Mouse (Mus musculus) neural tube, embryonic 14.5 days (tissue): Measurements from ENCODE around the gene Fgf7. TPM values are rescaled to one million over a fixed set of nuclear protein-coding genes. Genes with fewer than 3 reads are reported as not detected.

Source experiments
- ATAC-seq: fragments of 200-750 bp; cut with Nextera tagmentation; 2 replicates; pipeline ENCODE4 v1.8.0; 2017; ENCODE audit warnings: low read depth, mild to moderate bottlenecking, moderate TSS enrichment, moderate library complexity
- H3K27ac ChIP-seq: fragments of 300-500 bp; sonication (generic); 2 replicates; pipeline ENCODE4 v1.5.1; 2014; ENCODE audit warnings: low read depth, mild to moderate bottlenecking, control low read depth, low read length, moderate library complexity, mixed read lengths
- H3K27me3 ChIP-seq: fragments of 300-500 bp; sonication (generic); 2 replicates; pipeline ENCODE4 v1.6.1; 2014; ENCODE audit warnings: low read length; ENCODE audit not compliant: control insufficient read depth, insufficient read depth
- H3K36me3 ChIP-seq: fragments of 300-500 bp; sonication (generic); 2 replicates; pipeline ENCODE4 v1.6.1; 2014; ENCODE audit warnings: low read length, mixed read lengths; ENCODE audit not compliant: control insufficient read depth, insufficient read depth
- H3K4me1 ChIP-seq: fragments of 300-500 bp; sonication (generic); 2 replicates; pipeline ENCODE4 v1.6.1; 2014; ENCODE audit warnings: low read length; ENCODE audit not compliant: control insufficient read depth, insufficient read depth
- H3K4me2 ChIP-seq: fragments of 300-500 bp; sonication (generic); 2 replicates; pipeline ENCODE4 v1.6.1; 2014; ENCODE audit warnings: mild to moderate bottlenecking, low read depth, low read length, control low read depth
- H3K4me3 ChIP-seq: fragments of 300-500 bp; sonication (generic); 2 replicates; pipeline ENCODE4 v1.5.1; 2014; ENCODE audit warnings: low read depth, low read length, control low read depth, mixed read lengths
- H3K9ac ChIP-seq: fragments of 300-500 bp; sonication (generic); replicated peaks from 2 replicates; pipeline ENCODE4 v1.6.1; 2014; ENCODE audit warnings: low read depth, mild to moderate bottlenecking, control low read depth, low read length, mixed read lengths
- H3K9me3 ChIP-seq: fragments of 300-500 bp; sonication (generic); 2 replicates; pipeline ENCODE4 v1.6.1; 2016; ENCODE audit warnings: low read length; ENCODE audit not compliant: control insufficient read depth
- WGBS: fragments of 180-500 bp; shearing (Covaris S2); extraction: QIAGEN DNeasy Blood & Tissue Kit; methylation state at CpG from one replicate; pipeline ENCODE4 v1.1.7; 2014; 5-methylcytosine and 5-hydroxymethylcytosine counted together
- polyA plus RNA-seq: library from polyadenylated mRNA; unstranded; fragments of >200 nt; fragmentation: Nextera tagmentation; extraction: Ambion mirVana; gene quantifications from 2 replicates; pipeline ENCODE4 v1.2.1, GENCODE M21; 2014

Fgf7 gene
- polyA plus RNA-seq, 1 experiment from 2014 or later, result 1.1 TPM

- no peak overlapping the region for H3K4me3 ChIP-seq
- WGBS, result 83% methylated on average over 15 of the region's 15 CpGs
These were observed 734 bp downstream of the Fgf7 start for GRCm38 (mm10) chr2:126035013-126035770.

GRCm38 (mm10) chr2:126036121-126036520 is 1.7 kb downstream of the Fgf7 start:
- no peak overlapping the region for H3K27ac ChIP-seq
- no peak overlapping the region for H3K4me3 ChIP-seq
- 91% methylated on average over 4 of the region's 4 CpGs for WGBS
- H3K36me3 ChIP-seq, result no peaks in the 10 kb centered on the region
- ATAC-seq, result no peak
- H3K9ac ChIP-seq, result no peak overlapping the region
- no peaks in the 10 kb centered on the region for H3K4me1 ChIP-seq
- no peak overlapping the region for H3K4me2 ChIP-seq
- no peaks in the 10 kb centered on the region for H3K9me3 ChIP-seq
- no peaks in the 10 kb centered on the region for H3K27me3 ChIP-seq

More at GRCm38 (mm10) chr2:126035013-126035770, 734 bp downstream of the Fgf7 start:
- no peak for ATAC-seq
- Histone ChIP-seq H3K4me2 (no peak overlapping the region), H3K9ac (no peak overlapping the region), H3K4me1 (no peaks in the 10 kb centered on the region), H3K36me3 (no peaks in the 10 kb centered on the region), H3K27me3 (no peaks in the 10 kb centered on the region), H3K9me3 (no peaks in the 10 kb centered on the region), H3K27ac (no peak overlapping the region)

- no peak overlapping the region for H3K4me3 ChIP-seq
- 75% methylated on average over 7 of the region's 7 CpGs for WGBS
- no peak overlapping the region for H3K27ac ChIP-seq
- no peaks in the 10 kb centered on the region for H3K27me3 ChIP-seq
- no peaks in the 10 kb centered on the region for H3K4me1 ChIP-seq
- H3K4me2 ChIP-seq, result no peak overlapping the region
- H3K36me3 ChIP-seq, result no peaks in the 10 kb centered on the region
- no peak for ATAC-seq
- H3K9ac ChIP-seq, result no peak overlapping the region
- H3K9me3 ChIP-seq, result no peaks in the 10 kb centered on the region
These were observed 4.0 kb downstream of the Fgf7 start for GRCm38 (mm10) chr2:126038221-126039000.

- Histone ChIP-seq H3K4me2 (no peak overlapping the region), H3K9ac (no peak overlapping the region), H3K4me3 (no peak overlapping the region), H3K27ac (no peak overlapping the region), H3K4me1 (no peaks in the 10 kb centered on the region), H3K9me3 (no peaks in the 10 kb centered on the region), H3K36me3 (no peaks in the 10 kb centered on the region), H3K27me3 (no peaks in the 10 kb centered on the region)
- no peak for ATAC-seq
- WGBS, result 71% methylated on average over 4 of the region's 4 CpGs
These were observed 5.0 kb downstream of the Fgf7 start for GRCm38 (mm10) chr2:126039414-126039891.

- H3K4me1 ChIP-seq, result no peaks in the 10 kb centered on the region
- H3K4me3 ChIP-seq, result no peak overlapping the region
- no peak overlapping the region for H3K4me2 ChIP-seq
- no peak overlapping the region for H3K9ac ChIP-seq
- no peak overlapping the region for H3K27ac ChIP-seq
- no peak for ATAC-seq
- no peaks in the 10 kb centered on the region for H3K27me3 ChIP-seq
- no peaks in the 10 kb centered on the region for H3K9me3 ChIP-seq
- 79% methylated on average over 2 of the region's 2 CpGs for WGBS
- no peaks in the 10 kb centered on the region for H3K36me3 ChIP-seq
These were observed 6.2 kb downstream of the Fgf7 start for GRCm38 (mm10) chr2:126040651-126041050.

- Histone ChIP-seq H3K9me3 (no peaks in the 10 kb centered on the region), H3K27ac (no peak overlapping the region), H3K36me3 (no peaks in the 10 kb centered on the region), H3K27me3 (no peaks in the 10 kb centered on the region), H3K4me1 (no peaks in the 10 kb centered on the region), H3K9ac (no peak overlapping the region), H3K4me3 (no peak overlapping the region), H3K4me2 (no peak overlapping the region)
- WGBS, result 92% methylated on average over 6 of the region's 6 CpGs
- no peak for ATAC-seq
These were observed 6.8 kb downstream of the Fgf7 start for GRCm38 (mm10) chr2:126041237-126041636.

GRCm38 (mm10) chr2:126042674-126043073 is 8.2 kb downstream of the Fgf7 start:
- H3K9me3 ChIP-seq, result no peaks in the 10 kb centered on the region
- no peaks in the 10 kb centered on the region for H3K36me3 ChIP-seq
- WGBS, result 57% methylated on average over 3 of the region's 3 CpGs

GRCm38 (mm10) chr2:126045621-126046020 is 11.2 kb downstream of the Fgf7 start:
- Histone ChIP-seq H3K4me2 (no peak overlapping the region), H3K27me3 (no peaks in the 10 kb centered on the region), H3K27ac (no peak overlapping the region), H3K4me1 (no peaks in the 10 kb centered on the region), H3K4me3 (no peak overlapping the region), H3K9me3 (no peaks in the 10 kb centered on the region), H3K36me3 (no peaks in the 10 kb centered on the region), H3K9ac (no peak overlapping the region)
- ATAC-seq, result no peak
- WGBS, result 89% methylated on average over 5 of the region's 5 CpGs

More at GRCm38 (mm10) chr2:126042674-126043073, 8.2 kb downstream of the Fgf7 start:
- Histone ChIP-seq H3K4me2 (no peak overlapping the region), H3K9ac (no peak overlapping the region), H3K4me3 (no peak overlapping the region), H3K27ac (no peak overlapping the region), H3K27me3 (no peaks in the 10 kb centered on the region), H3K4me1 (no peaks in the 10 kb centered on the region)
- ATAC-seq, result no peak
